Mouse (Mus musculus) thymus, adult 2 months (tissue): ENCODE data around the gene Ddrgk1.

Experiments
- CTCF ChIP-seq: fragments of 200-500 bp; IDR thresholded peaks from 2 replicates; pipeline ENCODE4 v1.5.1; 2012; ENCODE audit warnings: mild to moderate bottlenecking, control low read depth, low read length, moderate library complexity, borderline replicate concordance; ENCODE audit not compliant: control insufficient read depth, poor library complexity, insufficient read depth; ENCODE audit errors: extremely low read depth
- POLR2A ChIP-seq: fragments of 200-500 bp; IDR thresholded peaks from 2 replicates; pipeline ENCODE4 v1.6.1; 2012; ENCODE audit warnings: mild to moderate bottlenecking, low read length, control low read depth, moderate library complexity; ENCODE audit not compliant: control insufficient read depth, poor library complexity, insufficient read depth; ENCODE audit errors: extremely low read depth

DNA sequence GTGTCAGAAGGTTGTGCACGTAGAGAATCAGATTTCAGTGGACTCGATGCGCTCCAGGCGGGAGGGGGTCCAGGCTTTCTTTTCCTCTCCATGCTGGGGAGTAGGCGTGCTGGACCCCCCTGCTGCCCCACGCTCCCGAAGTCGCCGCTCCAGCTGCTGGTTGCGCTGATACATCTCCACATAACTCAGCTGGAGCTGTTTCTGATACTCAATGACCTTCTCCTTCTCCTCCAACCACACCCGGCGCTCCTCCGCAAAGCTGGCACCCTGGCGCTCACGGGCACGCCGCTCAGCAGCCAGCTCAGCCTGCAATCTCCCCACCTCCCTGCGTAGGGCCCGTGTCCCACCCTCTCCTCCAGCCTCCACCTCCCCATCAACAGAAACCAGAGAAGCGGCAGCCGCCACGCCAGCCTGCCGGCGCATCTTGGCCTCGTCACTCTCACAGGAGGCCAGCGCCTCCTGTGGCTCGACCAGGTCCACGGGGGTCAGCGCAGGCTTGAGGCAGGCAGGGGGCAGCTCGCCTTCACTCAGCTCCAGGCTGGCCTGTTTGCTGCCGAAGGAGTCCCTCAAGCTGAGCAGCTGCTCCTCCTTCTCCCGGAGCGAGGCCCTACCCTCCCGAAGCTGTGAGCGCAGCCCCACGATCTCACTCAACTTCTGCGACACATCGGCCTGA lies 29.6 kb downstream of the Ddrgk1 start:
- TF ChIP-seq CTCF, result no peak
- no peak for TF ChIP-seq POLR2A
